Mouse (Mus musculus) left cerebral cortex, postnatal 25 days (tissue): ENCODE measurements at regions not wholly inside any gene's neighbourhood (a gene's known extent, or its start where the extent isn't known, plus 50 kb on each side); places are given as distances from the start of the nearest gene placed in this dataset.

Experiments
- DNase-seq, 2 experiments: peaks; one replicate each; pipeline ENCODE4 v3.0.0; 2022; ENCODE audit warnings: low spot score in 2 of 2, mixed read lengths in 1 of 2
- intact Hi-C: fragments of 180-260 bp; cut with DNase I; formaldehyde crosslinking; loops from one replicate; pipeline ENCODE4 v1.15.1; 2025
- microRNA-seq, 2 experiments: library from miRNA; unstranded; fragments of <30 nt; microRNA quantifications; one replicate each; pipeline ENCODE4 v1.2.0; 2022

DNA sequence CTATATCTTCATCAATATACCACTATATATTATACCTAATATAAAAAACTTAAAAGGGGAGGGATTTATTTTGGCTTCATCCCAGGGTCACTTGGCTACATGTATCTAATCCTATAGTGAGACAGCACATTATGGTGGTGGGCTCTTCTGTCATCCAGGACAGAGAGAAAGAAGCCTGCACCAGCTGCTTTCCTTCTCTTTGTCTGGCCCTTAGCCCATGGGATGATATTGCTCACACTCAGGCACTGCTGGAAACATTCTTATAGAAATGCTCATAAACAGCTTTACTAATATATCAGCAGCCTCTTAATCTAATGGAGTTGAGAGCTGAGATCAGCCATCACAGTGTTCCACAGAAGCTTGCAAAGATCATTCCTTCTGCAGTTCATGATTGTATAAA, 64.3 kb upstream of the Slc24a2 start:
- intact Hi-C loops = no loop called here
- DNase-seq = no peak

Small RNA genes in the stretch of these regions (microRNA-seq; reads per million reads assigned to microRNA genes)
- 0 reads per million in 2 experiments for gene Gm23154
